Mouse (Mus musculus): Measurements from ENCODE around the gene Btrc.

Gene Btrc

GRCm38 (mm10) chr19:45422276-45422675, 58.7 kb downstream of the Btrc start:
- no peak for DNase-seq (ENCODE audit: low read depth in 2 of 2, low spot score in 2 of 2)

- no peak for DNase-seq (ENCODE audit: low read depth in 2 of 2, low spot score in 2 of 2)
Observed at GRCm38 (mm10) chr19:45428146-45428545, 64.6 kb downstream of the Btrc start.

- DNase-seq (ENCODE audit: low read depth in 2 of 2, low spot score in 2 of 2), result no peak
Observed at GRCm38 (mm10) chr19:45430971-45431633, 67.6 kb downstream of the Btrc start.

- DNase-seq (ENCODE audit: low read depth in 2 of 2, low spot score in 2 of 2), result no peak
Observed at GRCm38 (mm10) chr19:45432351-45432750, 68.8 kb downstream of the Btrc start.

GRCm38 (mm10) chr19:45436019-45436418, 72.5 kb downstream of the Btrc start:
- peak; percentile 3 to 35 for DNase-seq (ENCODE audit: low read depth in 2 of 2, low spot score in 2 of 2)

- DNase-seq (ENCODE audit: low read depth in 2 of 2, low spot score in 2 of 2), result no peak
Observed at GRCm38 (mm10) chr19:45437175-45437574, 73.6 kb downstream of the Btrc start.

GRCm38 (mm10) chr19:45438191-45438590, 74.7 kb downstream of the Btrc start:
- no peak for DNase-seq (ENCODE audit: low read depth in 2 of 2, low spot score in 2 of 2)

DNA sequence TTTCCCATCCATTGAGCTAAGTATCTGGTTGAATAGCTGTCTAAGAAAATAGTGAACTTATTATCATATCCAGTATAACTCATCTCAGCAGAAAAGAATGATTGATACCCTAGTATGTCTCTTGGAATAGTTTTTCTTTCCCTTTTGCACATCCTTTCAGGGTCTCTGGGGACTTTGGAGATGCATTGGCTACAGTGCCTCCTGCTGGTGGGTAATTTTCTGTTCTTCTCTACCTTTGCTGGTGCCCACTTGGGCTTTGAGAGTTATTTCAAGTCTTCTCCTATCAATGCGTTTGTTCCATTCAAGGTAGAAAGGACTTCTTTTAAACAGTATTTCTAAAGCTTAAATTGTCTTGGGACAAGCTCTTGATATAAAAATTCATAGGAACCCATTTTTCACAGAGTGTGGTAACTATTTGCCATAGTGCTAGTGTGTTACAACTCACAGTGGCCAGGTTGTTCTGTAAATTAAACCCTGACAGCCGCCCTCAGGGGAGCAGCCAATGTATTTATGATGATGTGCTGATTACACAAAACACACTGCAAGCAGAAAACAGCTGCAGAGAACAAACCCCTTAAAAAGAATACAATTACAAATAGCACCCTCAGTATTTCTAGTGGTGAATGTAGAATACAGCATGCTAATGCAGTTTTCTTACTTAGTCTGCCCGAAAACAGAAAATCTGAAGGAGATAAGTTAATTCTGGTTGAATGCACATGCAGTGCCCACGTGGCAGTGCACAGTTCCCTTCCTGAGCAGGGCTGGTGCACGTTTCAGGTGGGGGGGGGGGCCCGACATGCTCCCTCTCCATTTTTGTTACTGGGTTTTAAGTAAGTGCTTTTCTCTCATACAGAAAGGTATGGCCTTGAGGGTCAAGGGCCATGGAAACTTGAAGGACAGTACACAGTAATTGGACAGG, 75.7 kb downstream of the Btrc start:
- no peak for DNase-seq (ENCODE audit: low read depth in 2 of 2, low spot score in 2 of 2)

DNA sequence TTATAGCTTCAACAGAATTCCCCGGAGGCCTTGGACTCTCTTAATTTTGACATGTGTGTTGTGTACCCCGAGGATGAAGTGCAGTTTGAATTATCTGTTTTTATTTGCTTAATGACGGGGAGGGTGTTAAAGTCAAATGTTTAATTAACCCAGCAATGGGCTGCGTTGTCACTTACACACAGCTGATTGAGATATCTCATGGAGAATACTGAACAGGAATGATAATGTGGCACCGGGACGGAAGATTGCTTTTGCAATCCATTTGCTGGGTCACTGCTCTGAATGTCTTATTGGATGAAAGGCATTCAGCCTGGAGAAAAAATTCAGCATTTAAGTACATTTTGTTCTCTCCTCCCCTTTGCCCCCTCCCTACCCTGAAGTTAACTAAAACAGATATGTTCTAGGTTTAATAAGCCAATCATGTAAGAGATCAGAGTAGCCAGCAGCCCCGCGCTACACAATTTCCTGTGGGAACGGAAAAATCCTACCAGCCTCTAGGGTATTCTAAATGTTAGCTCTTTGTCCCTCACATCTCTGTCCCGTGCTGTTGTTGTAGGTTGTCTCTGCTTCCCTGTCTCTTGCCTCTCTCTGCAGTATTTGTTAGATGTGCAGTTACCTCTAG, 77.1 kb downstream of the Btrc start:
- DNase-seq (ENCODE audit: low read depth in 2 of 2, low spot score in 2 of 2), result no peak

- no peak for DNase-seq (ENCODE audit: low read depth in 2 of 2, low spot score in 2 of 2)
Observed at GRCm38 (mm10) chr19:45441717-45442116, 78.2 kb downstream of the Btrc start.

- DNase-seq (ENCODE audit: low read depth in 2 of 2, low spot score in 2 of 2), result no peak
Observed at GRCm38 (mm10) chr19:45445253-45445933, 81.9 kb downstream of the Btrc start.

DNA sequence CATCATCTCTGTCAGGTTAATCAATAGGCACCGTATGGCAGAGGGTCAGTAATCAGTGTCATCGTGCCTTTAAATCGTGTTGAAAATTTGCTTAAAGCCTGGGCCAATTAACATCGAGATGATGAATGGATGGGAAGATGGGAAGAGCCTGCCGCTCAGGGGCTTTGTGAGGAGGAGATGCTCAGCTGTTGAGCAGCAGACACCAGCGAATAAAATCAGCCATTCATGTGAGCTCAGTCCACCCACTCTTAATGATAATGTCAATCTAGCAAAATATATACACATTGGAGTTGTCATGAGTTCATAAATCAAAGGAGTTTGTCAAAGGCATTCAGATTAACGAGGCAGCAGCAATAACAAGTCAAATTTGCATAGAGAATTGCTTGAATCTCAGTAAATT, 83.1 kb downstream of the Btrc start:
- no peak for DNase-seq (ENCODE audit: low read depth in 2 of 2, low spot score in 2 of 2)

DNA sequence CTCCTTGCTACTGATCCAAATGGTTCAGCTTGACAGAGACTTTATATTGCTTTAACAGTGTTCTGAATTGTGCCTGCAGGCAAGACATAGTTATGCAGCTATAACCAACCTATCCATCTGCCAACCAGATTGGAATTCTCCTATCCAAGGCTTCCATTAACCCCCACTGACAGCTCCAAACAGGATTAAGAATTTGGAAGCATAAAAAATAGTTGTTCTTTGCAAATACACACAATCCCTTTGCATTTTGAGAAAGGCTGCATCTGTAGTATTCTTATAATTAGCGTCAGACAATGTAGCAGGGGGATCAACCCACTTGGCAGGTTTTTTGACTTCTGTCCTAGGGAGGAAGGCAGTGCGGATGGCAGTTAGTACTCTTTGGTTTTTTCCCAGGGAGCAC, 83.7 kb downstream of the Btrc start:
- no peak for DNase-seq (ENCODE audit: low read depth in 2 of 2, low spot score in 2 of 2)

GRCm38 (mm10) chr19:45447886-45448285, 84.4 kb downstream of the Btrc start:
- no peak for DNase-seq (ENCODE audit: low read depth in 2 of 2, low spot score in 2 of 2)

GRCm38 (mm10) chr19:45454391-45454790, 90.9 kb downstream of the Btrc start:
- DNase-seq (ENCODE audit: low read depth in 2 of 2, low spot score in 2 of 2), result no peak

DNA sequence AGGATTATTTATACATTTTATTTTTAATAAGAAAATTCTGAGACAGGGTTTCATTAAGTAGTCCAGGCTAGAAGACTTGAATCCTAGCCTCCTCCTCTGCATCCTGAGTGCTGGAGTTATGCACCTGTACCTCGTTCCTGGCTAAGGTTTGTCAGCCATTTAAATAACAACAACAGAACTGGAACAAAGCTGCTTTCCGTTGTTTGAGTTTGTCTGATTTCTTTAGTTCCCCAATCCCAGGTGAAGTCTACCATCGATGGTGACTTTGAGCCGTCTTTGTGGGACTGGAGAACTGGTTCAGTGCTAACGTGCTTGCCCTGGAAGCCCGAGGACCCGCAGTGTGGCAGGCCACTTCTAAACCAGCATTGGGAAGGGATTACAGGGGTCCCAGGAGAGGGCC, 93.4 kb downstream of the Btrc start:
- DNase-seq (ENCODE audit: low read depth in 2 of 2, low spot score in 2 of 2), result no peak

GRCm38 (mm10) chr19:45458702-45459101, 95.2 kb downstream of the Btrc start:
- no peak for DNase-seq (ENCODE audit: low read depth in 2 of 2, low spot score in 2 of 2)

DNA sequence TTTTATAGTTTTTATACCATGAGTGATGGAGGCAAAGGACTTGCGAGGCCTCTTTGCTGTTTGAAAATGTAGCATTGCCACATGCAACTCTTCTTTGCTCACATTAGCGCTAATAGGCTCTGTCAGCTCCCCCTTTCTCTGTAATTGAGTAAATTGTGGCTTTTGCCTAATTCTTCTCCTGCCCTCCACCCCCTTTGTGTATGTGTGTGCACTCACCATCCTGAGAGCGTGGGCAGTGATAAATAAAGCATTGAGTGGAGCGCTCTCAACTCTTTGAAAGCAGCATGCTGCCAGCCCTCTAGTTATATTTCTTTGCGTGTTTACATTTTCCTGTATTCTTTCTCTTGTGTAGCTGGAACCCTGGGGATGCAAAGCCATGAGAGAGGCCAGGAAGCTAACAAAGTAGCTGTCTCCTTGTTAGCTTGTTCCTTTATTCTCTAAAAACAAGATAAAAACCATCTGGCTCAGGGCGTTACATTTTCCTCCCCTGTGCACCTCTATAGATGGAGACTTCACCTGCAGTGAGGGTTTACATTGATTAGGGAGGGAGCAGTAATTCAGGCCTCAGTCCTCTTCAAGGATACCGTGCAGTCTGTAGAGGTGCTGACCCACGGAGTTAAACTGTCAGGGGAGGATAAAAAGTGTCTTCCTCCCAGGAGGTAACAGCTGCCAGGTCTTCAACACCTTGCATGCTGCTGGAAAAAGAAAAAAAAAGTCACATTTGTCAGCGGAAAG, 96.6 kb downstream of the Btrc start:
- no peak for DNase-seq (ENCODE audit: low read depth in 2 of 2, low spot score in 2 of 2)

GRCm38 (mm10) chr19:45460749-45461736, 97.5 kb downstream of the Btrc start:
- no peak for DNase-seq (ENCODE audit: low read depth in 2 of 2, low spot score in 2 of 2)

DNA sequence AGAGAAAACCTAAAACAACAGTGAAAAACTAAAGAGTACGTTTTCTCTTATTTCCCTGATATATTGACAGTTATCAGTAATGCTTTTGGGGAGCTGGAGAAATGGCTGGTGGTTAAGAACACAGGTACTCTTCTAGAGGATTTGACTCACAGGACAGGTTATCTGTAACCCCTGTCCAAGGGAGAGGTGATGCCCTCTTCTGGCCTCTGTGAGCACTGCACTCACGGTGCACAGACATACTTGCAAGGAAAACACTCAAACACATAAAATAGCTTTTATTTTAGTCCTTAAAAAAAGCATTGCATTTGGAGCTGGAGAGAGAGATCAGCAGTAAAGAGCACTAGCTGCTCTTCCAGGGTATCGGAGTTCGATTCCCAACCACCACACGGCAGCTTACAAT, 106.2 kb downstream of the Btrc start:
- DNase-seq (ENCODE audit: low read depth in 2 of 2, low spot score in 2 of 2), result no peak
